In genomic region chr3:84852877-84853276, GRCm38 (mm10) we compare ENCODE assay signal across 10 mouse cellular contexts. TPM values are rescaled to one million over a fixed set of nuclear protein-coding genes. Genes with fewer than 3 reads are reported as not detected.
DNase-seq lines count a peak whose midpoint lies in the region; ATAC-seq lines count a peak whose summit lies in the region.
"Had no signal": no experiment of that assay in that cellular context is flagged by ENCODE, and none has a peak within 500 bp of the region (broad histone marks: within the 10 kb centered on the region; RNA-seq: fewer than 3 reads in every experiment).

No protein-coding gene starts in this region.

- H3K9ac ChIP-seq in liver, embryonic 15.5 days, result no peak overlapping the region
- H3K9ac ChIP-seq in liver, embryonic 11.5 days (ENCODE audit: low read depth, low read length), result no peak overlapping the region
- no peak overlapping the region for H3K9ac ChIP-seq in heart, embryonic 15.5 days
- H3K9ac ChIP-seq: limb, embryonic 13.5 days had no signal

- peaks cover 30% of the 10 kb centered on the region for H3K4me1 ChIP-seq in liver, embryonic 15.5 days (replicated peaks)
- peaks cover 21% of the 10 kb centered on the region for H3K4me1 ChIP-seq in liver, embryonic 11.5 days (replicated peaks; ENCODE audit: control insufficient read depth, insufficient read depth, low read length)
- H3K4me1 ChIP-seq in heart, embryonic 15.5 days (replicated peaks), result peaks cover 24% of the 10 kb centered on the region
- H3K4me1 ChIP-seq: limb, embryonic 13.5 days had no signal

- no peaks in the 10 kb centered on the region for H3K36me3 ChIP-seq in liver, embryonic 15.5 days (replicated peaks)
- H3K36me3 ChIP-seq in liver, embryonic 11.5 days (ENCODE audit: control insufficient read depth, insufficient read depth, low read length), result no peaks in the 10 kb centered on the region
- no peaks in the 10 kb centered on the region for H3K36me3 ChIP-seq in heart, embryonic 15.5 days
- H3K36me3 ChIP-seq: limb, embryonic 13.5 days had no signal

- H3K4me3 ChIP-seq in liver, embryonic 15.5 days (replicated peaks), result no peak overlapping the region
- H3K4me3 ChIP-seq in liver, embryonic 11.5 days (ENCODE audit: low read depth, low read length), result no peak overlapping the region
- no peak overlapping the region for H3K4me3 ChIP-seq in heart, embryonic 15.5 days
- H3K4me3 ChIP-seq: limb, embryonic 13.5 days had no signal

- no peaks in the 10 kb centered on the region for H3K9me3 ChIP-seq in liver, embryonic 15.5 days (replicated peaks)
- no peaks in the 10 kb centered on the region for H3K9me3 ChIP-seq in liver, embryonic 11.5 days (ENCODE audit: control insufficient read depth, low read length)
- no peaks in the 10 kb centered on the region for H3K9me3 ChIP-seq in heart, embryonic 15.5 days (replicated peaks)
- H3K9me3 ChIP-seq: limb, embryonic 13.5 days had no signal

- 0 out of 2 replicates have a peak, but pooled peaks have one; percentile 9 for ATAC-seq in liver, embryonic 15.5 days (ENCODE audit: insufficient read depth)
- no peak for ATAC-seq in liver, embryonic 11.5 days (replicated peaks; ENCODE audit: low FRiP score)
- peak; percentile 58; the same call in 1 of the 2 replicates for ATAC-seq in heart, embryonic 15.5 days (replicated peaks; ENCODE audit: insufficient number of reproducible peaks, insufficient read depth, low FRiP score, low read depth)

- no peaks in the 10 kb centered on the region for H3K27me3 ChIP-seq in liver, embryonic 15.5 days
- no peaks in the 10 kb centered on the region for H3K27me3 ChIP-seq in liver, embryonic 11.5 days (replicated peaks; ENCODE audit: control insufficient read depth, insufficient read depth, low read length)
- no peaks in the 10 kb centered on the region for H3K27me3 ChIP-seq in heart, embryonic 15.5 days
- H3K27me3 ChIP-seq: limb, embryonic 13.5 days had no signal

- WGBS in liver, embryonic 15.5 days (ENCODE audit: insufficient replicate concordance), result 42% methylated on average over 7 of the region's 7 CpGs
- WGBS in liver, embryonic 11.5 days, result 60% methylated on average over 7 of the region's 7 CpGs
- WGBS in heart, embryonic 15.5 days, result 47% methylated on average over 7 of the region's 7 CpGs

- no peak for DNase-seq in liver, embryonic 11.5 days (ENCODE audit: low spot score)
- peak; percentile 15 to 47 for DNase-seq in kidney, postnatal 4 days
- DNase-seq in thymus, postnatal 25 days, result no peak
- DNase-seq in thymus, postnatal 14 days, result no peak
- DNase-seq in left cerebral cortex, adult 9 months (ENCODE audit: low spot score in 2 of 2), result no peak
- DNase-seq in urinary bladder, postnatal 4 days (ENCODE audit: low spot score in 2 of 2), result no peak
- DNase-seq: cerebellum, postnatal 25 days had no signal

- no peak overlapping the region for H3K4me2 ChIP-seq in liver, embryonic 15.5 days
- no peak overlapping the region for H3K4me2 ChIP-seq in liver, embryonic 11.5 days
- peak overlapping the region; percentile 16; the same call in 1 of the 2 replicates for H3K4me2 ChIP-seq in heart, embryonic 15.5 days
- H3K4me2 ChIP-seq: limb, embryonic 13.5 days had no signal

- no peak overlapping the region for H3K27ac ChIP-seq in liver, embryonic 15.5 days (replicated peaks)
- H3K27ac ChIP-seq in liver, embryonic 11.5 days (ENCODE audit: low read depth, low read length), result no peak overlapping the region
- peak overlapping the region; percentile 54 for H3K27ac ChIP-seq in heart, embryonic 15.5 days
- H3K27ac ChIP-seq: limb, embryonic 13.5 days had no signal

RNA-seq across cellular contexts. Expression of gene Fbxw7, which starts 37.8 kb away (rescaled TPM):
- polyA plus RNA-seq in liver, embryonic 15.5 days (2015; fragmentation: Nextera tagmentation; extraction: Ambion mirVana), result 2.5 and 3.0 TPM in 2 replicates
- polyA plus RNA-seq in liver, embryonic 11.5 days (2014; fragmentation: Nextera tagmentation; extraction: Ambion mirVana), result 5.7 and 7.0 TPM in 2 replicates
- polyA plus RNA-seq in heart, embryonic 15.5 days (2015; fragmentation: Nextera tagmentation; extraction: Ambion mirVana), result 8.1 and 9.8 TPM in 2 replicates

Comparison
In these comparisons a context has a peak if more than half of its experiments do, and no peak if none do; other contexts are left out.
1. DNase-seq: peak in kidney, postnatal 4 days (2 of 2); none in liver, embryonic 11.5 days (single experiment), thymus, postnatal 25 days (single experiment), thymus, postnatal 14 days (single experiment), left cerebral cortex, adult 9 months (0 of 2) and urinary bladder, postnatal 4 days (0 of 2).